Mouse (Mus musculus) myocyte (in vitro differentiated cells): ENCODE measurements around the gene Zbtb34.

ENCODE experiments used
- CEBPB ChIP-seq: IDR thresholded peaks from 2 replicates; pipeline ENCODE4 v1.6.1; 2011; ENCODE audit warnings: mild to moderate bottlenecking, moderate library complexity; ENCODE audit not compliant: poor library complexity, insufficient read depth, severe bottlenecking
- E2F4 ChIP-seq: IDR thresholded peaks from one replicate; pipeline ENCODE4 v1.6.1; 2011; ENCODE audit warnings: mild to moderate bottlenecking, control low read depth, moderate library complexity; ENCODE audit not compliant: insufficient read depth
- MAX ChIP-seq: IDR thresholded peaks from one replicate; pipeline ENCODE4 v1.6.1; 2011; ENCODE audit warnings: low read depth, mild to moderate bottlenecking, control low read depth
- MYOD1 ChIP-seq, 3 experiments: IDR thresholded peaks; one replicate each; pipeline ENCODE4 v1.6.1; 2011; ENCODE audit warnings: control low read depth in 2 of 3, low read depth in 2 of 3, mild to moderate bottlenecking in 2 of 3, moderate library complexity in 1 of 3; ENCODE audit not compliant: insufficient read length in 2 of 3, control insufficient read depth in 1 of 3
- MYOG ChIP-seq, 3 experiments: IDR thresholded peaks; one replicate each; pipeline ENCODE4 v1.6.1; 2011; ENCODE audit warnings: control low read depth in 2 of 3, low read depth in 2 of 3, mild to moderate bottlenecking in 2 of 3; ENCODE audit not compliant: insufficient read length in 2 of 3, control insufficient read depth in 1 of 3, insufficient read depth in 1 of 3
- POLR2A ChIP-seq: IDR thresholded peaks from one replicate; pipeline ENCODE4 v1.6.1; 2011; ENCODE audit warnings: low read depth, mild to moderate bottlenecking, control low read depth, moderate library complexity; ENCODE audit not compliant: insufficient read length
- POLR2AphosphoS2 ChIP-seq: IDR thresholded peaks from one replicate; pipeline ENCODE4 v1.6.1; 2011; ENCODE audit warnings: low read depth, control low read depth; ENCODE audit not compliant: insufficient read length
- REST ChIP-seq: IDR thresholded peaks from one replicate; pipeline ENCODE4 v1.6.1; 2011; ENCODE audit warnings: mild to moderate bottlenecking, control low read depth, moderate library complexity; ENCODE audit not compliant: insufficient read depth, insufficient read length
- SRF ChIP-seq: IDR thresholded peaks from one replicate; pipeline ENCODE4 v1.6.1; 2011; ENCODE audit warnings: low read depth; ENCODE audit not compliant: control insufficient read depth, insufficient read length
- TCF12 ChIP-seq: IDR thresholded peaks from one replicate; pipeline ENCODE4 v1.6.1; 2011; ENCODE audit warnings: mild to moderate bottlenecking, control low read depth; ENCODE audit not compliant: poor library complexity, insufficient read depth, severe bottlenecking
- USF1 ChIP-seq: IDR thresholded peaks from one replicate; pipeline ENCODE4 v1.6.1; 2011; ENCODE audit warnings: low read depth, mild to moderate bottlenecking, control low read depth, moderate library complexity

DNA sequence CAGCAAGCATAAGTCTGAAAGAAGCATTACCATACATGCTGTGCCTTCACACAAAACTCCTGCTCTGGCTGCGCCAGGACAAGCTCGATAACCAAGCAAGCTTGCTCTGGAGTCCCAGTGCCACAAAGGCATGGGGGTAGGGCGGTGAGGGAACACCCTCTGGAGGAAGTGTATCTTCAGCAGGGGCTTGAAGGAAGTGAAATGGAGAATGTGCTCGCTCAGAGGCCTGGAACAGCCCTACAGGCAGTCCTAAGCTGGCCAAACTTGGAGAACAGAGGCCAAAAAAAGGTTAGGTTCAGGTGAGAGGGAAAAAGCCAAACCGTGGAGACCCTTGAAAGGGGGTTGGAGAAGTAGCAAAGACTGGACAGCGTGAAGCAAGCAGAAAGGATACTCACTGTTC lies 1.8 kb downstream of the Zbtb34 start:
- TF ChIP-seq POLR2AphosphoS2 (no peak), POLR2A (no peak), E2F4 (no peak), CEBPB (no peak), MYOD1 (IDR thresholded peaks at IDR 0.05; ENCODE audit: control insufficient read depth in 1 of 3, insufficient read length in 2 of 3, low read depth in 2 of 3) (no peak), MYOG (IDR thresholded peaks at IDR 0.05; ENCODE audit: control insufficient read depth in 1 of 3, insufficient read depth in 1 of 3, insufficient read length in 2 of 3, low read depth in 2 of 3) (no peak), MAX (no peak), TCF12 (no peak), SRF (no peak), USF1 (no peak), REST (no peak)
